In genomic region chr11:113165069-113165795, GRCm38 (mm10) we compare ENCODE assay signal across 8 mouse cellular contexts.
A peak's percentile ranks its signal among the peaks of the same experiment; 100 is the strongest.
DNase-seq lines count a peak whose midpoint lies in the region; ATAC-seq lines count a peak whose summit lies in the region.

No protein-coding gene starts in this region.

- peak; percentile 93 for ATAC-seq in megakaryocyte progenitor cell, adult 5-6 weeks (replicated peaks; ENCODE audit: poor library complexity)

- intact Hi-C loops in gastrocnemius, postnatal 14 days (cut with DNase I; ENCODE audit: low total_unique reads) = loop anchor here (10.0 kb wide), 2 partner anchors 380 to 950 kb away; partner anchors contain the start of gene Sox9
- intact Hi-C loops in left cerebral cortex, postnatal 10 days (cut with DNase I) = loop anchor here (2.0 to 10.0 kb wide), 5 partner anchors 383 to 1628 kb away; partner anchors contain the start of gene Sox9

- peak; percentile 88 to 96 for DNase-seq in adrenal gland, adult (ENCODE audit: inconsistent age in 2 of 2, low spot score in 1 of 2)
- peak; percentile 98 for DNase-seq in embryo, embryonic 10 days (ENCODE audit: low spot score)
- peak; percentile 83 for DNase-seq in gastrocnemius, postnatal 14 days
- DNase-seq in hindlimb bud, embryonic 11.5 days (ENCODE audit: extremely low spot score, low read depth, low spot score) = peak; percentile 67
- DNase-seq in left cerebral cortex, postnatal 10 days (ENCODE audit: extremely low spot score in 1 of 2, low spot score in 2 of 2) = peak; percentile 67 to 84
- peak; percentile 75 for DNase-seq in right cerebral cortex, postnatal 14 days
- no peak for DNase-seq in T-cell, adult 2 months (ENCODE audit: low spot score)
